Mouse (Mus musculus) adrenal gland, adult 18-20 months (tissue): ENCODE results near the gene Myo5c. TPM values are rescaled to one million over a fixed set of nuclear protein-coding genes. Genes with fewer than 3 reads are reported as not detected.
A peak's percentile ranks its signal among the peaks of the same experiment; 100 is the strongest.

Experiments
- DNase-seq, 2 experiments: peaks; one replicate each; pipeline ENCODE4 v3.0.0; 2021 to 2022; ENCODE audit warnings: low spot score in 2 of 2
- total RNA-seq, 2 experiments: library from RNA; stranded (reverse); gene quantifications; 1 replicate in 1 of 2; 2 replicates in 1 of 2; pipeline ENCODE4 v1.2.3; 2021

Myo5c gene
- total RNA-seq, 2 experiments from 2014 or later, result 5.1 to 5.7 TPM

DNA sequence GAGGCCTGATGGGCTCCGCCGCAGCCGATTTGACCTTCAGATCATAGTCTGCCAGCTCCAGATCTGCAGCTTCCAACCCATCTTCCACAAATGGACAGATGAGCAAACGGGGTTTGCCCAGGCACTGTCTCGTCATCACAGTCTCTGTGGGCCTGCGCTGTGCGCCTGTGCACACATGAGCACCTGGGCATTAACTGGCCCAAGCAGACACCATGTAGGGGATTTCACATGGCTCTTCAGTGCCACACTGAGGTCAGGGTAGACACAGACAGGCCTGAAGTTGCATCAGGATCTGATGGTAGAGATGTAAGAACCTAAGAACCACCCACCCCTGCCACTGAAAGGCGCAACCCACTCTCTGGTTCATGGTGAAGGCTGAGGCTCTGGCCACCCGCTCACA is 43.2 kb downstream of the Myo5c start:
- DNase-seq, result no peak

DNA sequence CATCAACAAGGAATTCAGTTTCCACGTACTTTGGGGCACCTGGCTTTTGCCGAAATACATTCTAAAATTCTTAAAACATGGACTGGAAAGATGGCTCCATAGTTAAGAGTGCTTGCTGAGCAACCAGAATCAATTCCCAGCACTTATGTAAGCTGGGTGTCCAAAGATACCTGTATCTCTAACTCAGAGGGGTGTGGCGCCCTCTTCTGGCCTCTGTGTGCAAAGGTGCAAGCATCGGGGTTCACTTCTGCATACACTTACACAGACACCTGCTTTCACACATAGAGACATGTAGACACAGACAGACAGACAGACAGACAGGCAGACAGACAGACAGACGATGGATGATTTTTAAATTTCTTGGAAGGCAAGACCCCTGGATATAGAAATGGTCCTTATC is 49.0 kb downstream of the Myo5c start:
- DNase-seq, result peak; percentile 49 to 59

DNA sequence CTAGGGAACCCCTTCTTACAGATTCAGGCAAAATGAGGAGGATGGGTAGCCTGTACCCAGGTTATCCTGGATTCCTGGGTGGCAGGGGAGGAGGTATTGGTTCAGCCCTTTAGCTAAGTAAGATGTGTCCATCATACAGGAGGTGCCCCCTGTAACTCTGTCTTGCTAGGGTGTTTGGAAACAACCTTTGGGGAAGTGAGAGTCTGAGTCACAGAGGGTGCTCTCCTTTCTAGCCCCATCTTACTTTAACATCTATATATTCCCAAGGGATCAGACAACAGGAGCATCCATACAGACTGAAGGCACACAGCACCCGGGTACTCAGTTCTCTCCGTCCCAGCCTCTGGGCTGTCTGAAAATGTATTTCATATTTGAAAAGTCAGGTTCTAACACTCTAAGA is 50.4 kb downstream of the Myo5c start:
- DNase-seq, result no peak

DNA sequence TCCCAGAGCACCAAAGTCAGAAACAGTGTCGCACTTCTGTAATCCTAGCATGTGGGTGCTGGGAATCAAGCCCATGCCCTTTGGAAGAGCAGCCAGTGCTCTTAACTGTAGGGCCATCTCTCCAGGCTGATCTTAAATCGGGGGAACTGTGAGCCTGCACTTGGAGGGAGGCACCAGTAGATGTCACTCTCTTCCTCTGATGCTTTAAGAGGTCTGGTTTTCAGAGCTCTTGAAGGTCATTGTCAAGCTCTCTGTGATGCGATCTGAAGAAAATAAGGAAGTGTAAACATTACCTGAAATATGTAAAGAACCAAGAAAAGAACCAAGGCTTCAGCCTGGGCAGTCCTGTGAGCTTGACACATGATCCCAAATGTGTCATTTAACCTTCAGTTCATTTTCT is 51.0 kb downstream of the Myo5c start:
- DNase-seq, result peak; percentile 31 to 36

DNA sequence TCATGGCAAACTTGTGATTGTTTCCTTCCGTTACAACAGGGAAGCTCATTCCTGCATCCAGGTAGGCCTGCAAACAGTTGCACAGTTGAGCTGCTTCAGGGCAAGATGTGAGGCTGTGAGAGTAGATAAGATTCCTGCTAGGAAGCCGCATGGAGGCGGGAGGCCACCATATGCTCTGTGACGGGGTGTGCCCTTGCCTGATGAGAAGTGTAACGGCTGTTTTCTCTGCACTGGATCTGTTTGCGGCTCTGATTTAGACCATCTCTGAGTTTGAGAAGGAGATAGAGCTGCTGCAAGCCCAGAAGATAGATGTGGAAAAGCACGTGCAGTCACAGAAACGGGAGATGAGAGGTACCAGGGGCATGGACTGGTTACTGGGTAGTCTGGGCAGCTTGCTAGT is 51.8 kb downstream of the Myo5c start:
- no peak for DNase-seq

DNA sequence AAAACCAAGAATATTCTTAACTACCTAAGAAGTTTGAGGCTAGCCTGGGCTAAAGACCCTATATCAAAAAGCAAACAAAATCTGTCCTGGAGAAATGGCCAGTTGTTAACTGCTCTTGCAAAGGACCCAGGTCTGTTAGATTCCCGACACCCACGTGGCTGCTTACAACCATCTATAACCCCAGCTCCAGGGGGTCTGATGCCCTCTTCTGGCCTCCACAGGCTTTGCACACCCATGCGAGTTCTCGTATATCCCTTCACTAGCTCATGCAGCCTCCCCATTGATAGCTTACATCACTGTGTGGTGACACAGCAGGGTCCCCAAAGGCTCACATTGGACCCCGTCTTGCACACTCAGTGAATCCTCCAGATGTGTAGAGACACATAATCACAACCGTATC is 53.5 kb downstream of the Myo5c start:
- no peak for DNase-seq

DNA sequence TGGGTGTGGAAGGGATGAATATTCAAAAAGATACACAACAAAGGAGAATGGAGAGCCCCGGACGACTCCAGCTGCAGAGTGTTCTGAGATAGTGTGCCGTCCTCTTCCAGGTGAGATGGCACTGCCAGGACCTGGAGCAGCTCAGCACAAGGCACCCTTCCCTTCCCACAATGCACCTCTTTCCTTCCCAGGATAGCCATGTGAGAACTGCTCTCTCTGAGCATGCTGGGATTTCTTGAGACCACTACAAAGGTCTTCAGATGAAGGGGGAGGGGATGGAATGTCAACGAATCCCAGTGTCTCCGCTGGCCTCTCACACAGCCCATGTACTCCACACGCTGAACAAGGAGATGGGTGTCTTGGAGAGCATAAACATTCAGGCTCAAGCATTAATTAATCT is 55.8 kb downstream of the Myo5c start:
- DNase-seq, result no peak

DNA sequence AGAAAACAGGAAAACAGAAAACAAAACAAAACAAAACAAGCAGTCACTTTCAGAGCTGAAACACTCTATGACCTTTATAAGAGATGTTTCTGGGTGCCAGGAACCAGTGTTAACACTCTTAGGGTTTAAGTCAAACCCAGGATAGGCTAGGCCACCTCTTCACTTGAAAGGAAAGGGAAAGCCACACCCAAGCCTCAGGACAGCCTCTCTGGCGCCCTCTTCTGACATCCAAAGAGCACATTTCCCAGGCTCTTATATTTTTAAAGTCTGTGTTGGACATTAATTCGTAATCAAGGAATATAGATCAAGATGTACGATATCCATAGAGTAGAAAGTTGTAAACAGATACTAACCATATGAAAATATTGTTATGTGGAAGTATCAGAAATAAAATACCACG is 57.7 kb downstream of the Myo5c start:
- peak in 1 of 2 experiments; percentile 17 for DNase-seq

DNA sequence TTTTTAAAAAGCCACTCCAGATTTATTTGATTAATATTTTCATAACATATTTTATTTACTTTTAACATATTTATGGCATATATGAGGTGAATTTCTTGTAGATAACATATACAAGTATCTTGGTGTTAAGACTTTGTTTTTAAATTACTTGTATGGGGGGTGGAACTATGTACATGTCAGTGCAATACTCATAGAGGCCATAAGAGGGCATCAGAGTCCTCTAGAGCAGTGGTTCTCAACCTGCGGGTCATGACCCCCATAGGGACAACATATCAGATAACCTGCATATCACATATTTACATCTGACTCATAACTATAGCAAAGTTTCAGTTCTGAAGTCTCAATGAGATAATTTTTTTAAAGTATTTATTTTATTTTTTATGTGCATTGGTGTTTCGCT is 67.5 kb downstream of the Myo5c start:
- DNase-seq, result no peak

DNA sequence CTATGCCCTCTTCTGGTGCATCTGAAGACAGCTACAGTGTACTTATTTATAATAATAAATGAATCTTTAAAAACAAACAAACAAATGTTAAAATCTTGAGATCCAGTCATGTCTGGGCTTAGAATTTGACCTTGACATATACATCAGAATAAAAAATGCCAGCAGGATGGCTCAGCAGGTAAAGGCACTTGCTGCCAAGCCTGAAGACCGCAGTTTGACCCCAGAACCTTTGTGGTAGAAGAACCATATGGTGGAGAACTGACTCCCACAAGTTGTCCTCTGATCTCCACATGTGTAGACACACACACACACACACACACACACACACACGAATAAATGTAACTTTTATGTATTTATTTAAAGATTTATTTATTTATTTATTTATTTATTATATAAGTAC is 71.2 kb downstream of the Myo5c start:
- DNase-seq, result no peak

DNA sequence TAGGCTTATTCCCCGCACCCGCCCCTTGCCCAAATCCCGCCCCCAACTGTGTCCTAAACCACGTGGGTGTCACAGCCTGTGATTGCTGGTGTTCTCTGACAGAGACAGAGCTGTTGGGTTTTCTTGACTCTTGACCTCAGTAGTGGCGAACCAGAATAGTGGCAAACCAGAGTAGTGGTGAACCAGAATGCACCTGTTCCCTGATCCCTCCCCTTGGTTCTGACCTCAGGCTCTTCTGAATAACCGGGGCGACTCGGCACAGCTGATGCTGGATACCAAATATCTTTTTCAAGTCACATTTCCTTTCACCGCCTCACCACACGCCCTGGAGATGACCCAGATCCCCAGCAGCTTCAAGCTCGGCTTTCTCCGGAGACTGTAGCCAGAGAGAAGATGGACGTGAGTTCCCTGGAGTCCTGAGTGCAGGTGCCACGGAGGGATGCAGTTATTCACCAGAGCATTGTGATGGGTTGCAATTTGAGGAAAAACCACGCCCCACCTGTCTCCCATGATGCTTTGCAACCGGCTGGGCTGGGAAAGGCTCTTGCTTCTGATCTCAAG is 72.0 kb downstream of the Myo5c start:
- no peak for DNase-seq

DNA sequence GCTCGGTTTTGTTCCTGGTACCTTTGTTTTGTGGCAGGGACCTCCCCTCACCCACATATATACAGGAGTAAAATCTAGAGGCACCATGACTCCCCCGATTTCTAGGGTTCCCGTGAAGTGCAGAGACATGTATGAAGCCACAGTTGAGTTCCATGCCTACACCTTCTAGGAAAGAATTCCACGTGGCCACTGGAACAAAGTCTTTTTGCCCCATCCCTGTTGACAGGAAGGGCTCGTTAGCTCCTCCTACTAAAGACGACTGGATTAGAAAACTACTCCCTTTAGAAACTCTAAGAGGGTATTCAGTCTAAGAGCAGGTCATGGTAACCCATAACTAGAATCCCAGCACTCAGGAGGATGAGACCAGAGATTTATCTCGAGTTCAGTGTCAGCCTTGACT is 72.5 kb downstream of the Myo5c start:
- DNase-seq, result no peak

DNA sequence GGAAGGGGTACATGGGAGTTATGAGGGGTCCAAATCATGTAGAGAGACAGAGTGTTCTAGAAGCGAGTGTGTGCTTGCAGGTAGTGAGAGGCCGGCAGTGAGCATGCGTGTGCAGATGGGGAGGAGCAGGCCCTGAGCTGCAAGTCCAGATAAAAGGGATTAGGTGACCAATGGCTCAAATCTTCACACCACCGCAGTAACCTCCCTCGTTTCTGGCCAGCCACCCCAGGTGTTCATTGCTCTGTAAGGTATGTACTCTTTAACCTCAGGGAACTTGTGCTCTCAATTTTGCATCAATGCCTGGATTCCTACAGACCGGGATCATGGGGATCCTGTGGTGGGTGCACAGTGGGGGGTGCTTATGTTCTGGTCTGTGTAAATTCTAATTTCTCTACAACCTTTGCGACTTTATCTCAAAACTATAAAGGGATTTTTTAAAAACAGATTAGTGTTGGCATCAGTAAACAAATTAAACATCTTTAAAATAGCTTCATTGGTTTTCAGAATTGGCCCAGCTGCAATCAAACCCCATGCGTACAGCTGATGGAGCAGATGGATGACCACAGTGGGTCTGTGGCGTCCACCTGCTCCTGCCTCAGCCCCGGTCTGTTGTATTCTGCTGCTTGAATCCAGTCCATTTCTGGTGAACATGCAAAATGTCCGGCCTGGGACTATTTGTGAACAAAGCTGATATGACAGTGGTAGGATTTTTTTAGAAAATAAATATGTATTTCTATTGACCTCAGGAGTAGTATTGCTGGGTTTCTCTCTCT is 74.5 kb downstream of the Myo5c start, which contains the start of gene Gnb5:
Gene Gnb5, plus strand, starts transcription at position 163 of the 773 bp plus-strand sequence.
- no peak for DNase-seq

DNA sequence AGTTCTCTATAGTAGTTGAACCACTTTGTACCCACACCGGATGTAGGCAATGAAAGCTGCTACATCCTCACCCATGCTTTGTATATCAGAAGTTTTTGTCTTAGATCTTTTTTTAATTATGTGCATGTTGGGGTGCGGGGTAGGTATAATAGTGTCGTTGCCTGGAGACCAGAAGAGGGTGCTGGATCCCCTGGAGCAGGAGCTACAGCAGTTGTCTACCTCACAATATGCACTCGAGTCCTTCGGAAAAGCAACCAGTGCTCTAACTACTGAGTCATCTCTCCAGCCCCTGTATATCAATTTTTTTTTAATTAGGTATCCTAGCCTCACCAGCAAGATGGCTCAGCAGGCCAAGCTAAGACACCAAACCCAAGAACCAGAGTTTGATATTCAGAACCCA is 75.2 kb downstream of the Myo5c start:
- DNase-seq, result no peak

DNA sequence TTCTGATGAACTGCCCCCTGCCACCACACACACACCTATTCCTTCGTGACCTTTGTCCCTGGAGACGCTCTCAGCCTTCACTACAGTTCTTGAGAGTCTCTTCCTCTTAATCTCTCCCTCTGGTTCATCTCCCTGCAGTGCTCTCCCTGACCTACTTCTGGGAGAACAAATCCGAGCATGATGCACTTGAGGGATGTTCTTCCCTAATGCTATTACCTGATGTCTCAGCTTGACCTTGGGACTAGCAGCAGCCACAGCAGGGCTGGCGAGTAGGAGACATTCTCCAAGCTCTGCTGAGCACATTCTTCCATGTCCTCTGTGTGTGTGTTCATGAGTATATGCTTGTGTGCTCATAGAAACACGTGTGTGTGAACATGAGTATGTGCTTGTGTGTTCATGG is 76.8 kb downstream of the Myo5c start:
- DNase-seq, result no peak

DNA sequence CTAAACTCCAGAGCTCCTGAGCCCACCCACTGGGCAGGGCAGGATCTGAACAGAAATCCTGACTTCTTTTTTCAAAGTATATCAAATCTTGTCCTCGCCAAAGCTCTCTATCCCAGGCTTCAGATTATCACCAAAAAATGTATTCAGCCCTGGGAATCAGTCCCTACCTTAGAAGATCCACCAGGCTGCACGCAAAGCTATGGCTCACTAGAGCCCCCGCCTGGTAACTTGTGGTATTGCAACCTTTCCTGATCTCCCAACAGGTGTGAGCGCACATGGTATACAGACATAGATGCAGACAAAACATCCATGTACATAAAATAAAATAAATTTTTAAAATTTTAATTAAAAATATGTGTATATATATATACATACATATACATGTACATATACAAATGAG is 80.2 kb downstream of the Myo5c start:
- DNase-seq, result peak; percentile 71 to 82

DNA sequence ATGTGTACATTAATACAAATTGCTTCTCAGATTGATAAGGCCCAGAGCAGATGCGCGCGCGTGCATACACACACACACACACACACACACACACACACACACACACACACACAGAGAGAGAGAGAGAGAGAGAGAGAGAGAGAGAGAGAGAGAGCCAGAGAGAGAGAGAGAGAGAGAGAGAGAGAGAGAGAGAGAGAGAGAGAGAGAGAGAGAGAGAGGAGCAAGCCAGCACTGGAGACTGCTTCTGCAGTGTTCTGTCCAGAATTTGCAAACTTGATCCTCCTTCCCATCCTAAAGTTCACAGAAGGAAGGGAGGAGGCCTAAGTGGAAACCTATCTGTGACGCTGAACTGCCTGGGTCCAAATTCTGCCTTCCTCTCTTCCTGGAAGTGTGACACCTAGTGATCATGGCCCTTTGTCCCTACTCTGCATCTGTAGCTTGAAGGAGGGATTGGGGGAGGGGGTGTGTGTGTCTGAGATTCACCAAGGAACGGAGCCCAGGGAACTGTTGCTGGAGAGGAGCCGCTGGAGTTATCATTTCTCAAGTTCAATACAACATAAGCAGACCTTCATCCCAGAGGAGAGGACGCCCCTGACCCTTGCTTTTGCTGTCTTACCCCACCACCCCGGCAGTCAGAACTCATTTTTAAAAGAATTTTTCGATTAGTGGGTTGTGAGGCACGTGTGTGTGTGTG is 81.5 kb downstream of the Myo5c start:
- no peak for DNase-seq

DNA sequence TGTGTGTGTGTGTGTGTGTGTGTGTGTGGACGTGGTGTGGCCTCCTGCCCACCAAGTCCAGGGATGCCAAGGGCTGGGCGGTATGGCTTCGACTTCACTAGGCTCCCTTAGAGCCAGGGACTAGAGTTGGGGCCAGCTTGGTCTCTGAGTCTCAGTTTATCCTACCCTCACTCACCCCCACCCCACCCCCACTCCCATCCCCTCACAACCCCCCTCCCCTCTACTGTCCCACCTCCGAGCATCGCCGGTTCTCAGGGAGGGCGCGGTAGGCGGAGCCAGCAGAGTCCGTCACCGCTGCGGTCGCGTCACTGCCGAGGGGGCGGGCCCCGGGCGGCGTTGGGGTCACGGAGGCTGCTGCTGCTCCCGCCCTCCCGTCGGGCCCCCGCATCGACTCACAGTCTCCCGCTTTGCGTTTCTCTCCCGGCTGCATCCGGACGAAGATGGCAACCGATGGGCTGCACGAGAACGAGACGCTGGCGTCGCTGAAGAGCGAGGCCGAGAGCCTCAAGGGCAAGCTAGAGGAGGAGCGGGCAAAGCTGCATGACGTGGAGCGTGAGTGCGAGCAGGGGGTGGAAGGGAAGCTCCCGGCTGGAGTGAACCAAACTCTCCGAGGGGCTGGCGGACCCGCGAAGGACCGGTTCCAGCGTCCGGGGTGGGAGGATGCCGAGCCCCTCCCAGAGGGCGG is 82.2 kb downstream of the Myo5c start:
- peak; percentile 79 to 82 for DNase-seq

DNA sequence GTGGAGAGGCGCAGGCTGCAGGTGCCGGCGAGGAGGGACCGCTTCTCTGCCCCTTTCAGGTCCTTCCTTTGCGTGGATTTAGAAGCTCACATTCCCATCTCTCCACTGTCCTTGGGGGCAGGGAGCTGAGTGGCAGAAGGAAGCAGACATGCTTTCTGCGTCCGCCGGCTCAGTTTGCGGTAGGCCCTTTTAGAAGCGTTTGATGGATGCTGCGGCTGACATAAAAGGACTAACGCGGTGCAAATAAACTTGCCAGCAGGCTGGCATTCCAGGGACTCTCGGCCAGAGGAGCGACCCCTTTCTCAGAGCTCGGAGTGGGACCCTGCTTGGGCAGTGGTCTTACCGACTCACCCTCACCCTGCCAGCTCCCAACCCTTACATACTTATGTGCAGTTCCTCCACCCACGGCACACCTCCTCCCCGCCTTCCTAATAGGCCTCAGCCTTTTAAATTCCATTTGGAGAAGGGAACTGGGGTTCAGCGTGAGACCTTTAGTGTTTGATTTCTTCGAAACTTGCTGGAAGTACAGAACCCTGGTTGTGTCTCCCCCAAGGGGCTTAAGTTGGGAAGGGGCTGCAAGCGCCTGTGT is 82.8 kb downstream of the Myo5c start:
- no peak for DNase-seq

DNA sequence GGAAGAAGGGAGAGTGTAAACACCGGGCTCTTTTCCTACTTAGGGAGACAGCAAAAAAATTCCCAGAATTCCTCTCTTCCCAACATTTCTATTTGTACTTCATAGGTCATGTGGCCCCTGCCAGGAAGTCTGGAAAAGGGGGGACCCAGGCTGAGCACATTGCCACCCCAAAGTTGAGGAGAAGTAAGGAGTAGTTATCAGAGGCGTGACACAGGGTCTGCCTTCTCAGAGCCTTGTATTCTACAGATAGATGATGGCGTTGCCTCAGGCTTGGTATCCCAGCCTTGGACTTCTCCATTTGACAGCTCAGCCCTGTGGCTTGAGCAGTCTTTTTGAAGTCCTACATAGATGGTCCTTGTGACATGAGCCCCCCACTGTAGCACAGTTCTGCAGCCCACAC is 83.4 kb downstream of the Myo5c start:
- DNase-seq, result no peak

DNA sequence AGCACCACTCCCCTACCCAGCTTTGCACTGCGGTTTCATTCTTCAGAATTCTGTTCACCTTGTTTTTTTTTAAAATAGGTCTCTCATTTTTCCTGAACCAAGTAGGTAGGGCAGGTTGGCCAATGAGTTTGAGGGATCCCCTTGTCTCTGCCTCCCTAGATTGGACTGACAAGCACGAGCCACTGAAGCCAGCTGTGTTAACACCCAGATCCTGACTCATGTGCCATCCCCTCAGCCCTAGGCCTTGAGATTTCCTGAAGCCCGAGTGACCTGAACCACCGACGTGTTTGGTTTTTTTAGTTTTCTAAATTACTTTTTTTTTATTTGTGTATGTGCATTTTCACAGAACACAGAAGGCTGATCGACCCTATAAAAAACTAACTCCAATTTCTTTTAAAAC is 85.0 kb downstream of the Myo5c start:
- no peak for DNase-seq
